Mouse (Mus musculus): ENCODE data around the gene Fgfr3.

Fgfr3 gene

DNA sequence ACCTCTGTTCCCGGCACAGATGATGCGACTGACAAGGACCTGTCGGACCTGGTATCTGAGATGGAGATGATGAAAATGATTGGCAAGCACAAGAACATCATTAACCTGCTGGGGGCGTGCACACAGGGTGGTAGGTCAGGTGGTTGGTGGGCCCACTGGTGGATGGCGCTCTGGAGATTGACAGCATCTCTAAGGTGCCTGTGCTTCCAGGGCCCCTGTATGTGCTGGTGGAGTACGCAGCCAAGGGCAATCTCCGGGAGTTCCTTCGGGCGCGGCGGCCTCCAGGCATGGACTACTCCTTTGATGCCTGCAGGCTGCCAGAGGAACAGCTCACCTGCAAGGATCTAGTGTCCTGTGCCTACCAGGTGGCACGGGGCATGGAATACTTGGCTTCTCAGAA, 12.4 kb downstream of the Fgfr3 start:
- no peak for DNase-seq

- DNase-seq = no peak
These were observed 14.1 kb downstream of the Fgfr3 start for GRCm38 (mm10) chr5:33735412-33736092.

DNA sequence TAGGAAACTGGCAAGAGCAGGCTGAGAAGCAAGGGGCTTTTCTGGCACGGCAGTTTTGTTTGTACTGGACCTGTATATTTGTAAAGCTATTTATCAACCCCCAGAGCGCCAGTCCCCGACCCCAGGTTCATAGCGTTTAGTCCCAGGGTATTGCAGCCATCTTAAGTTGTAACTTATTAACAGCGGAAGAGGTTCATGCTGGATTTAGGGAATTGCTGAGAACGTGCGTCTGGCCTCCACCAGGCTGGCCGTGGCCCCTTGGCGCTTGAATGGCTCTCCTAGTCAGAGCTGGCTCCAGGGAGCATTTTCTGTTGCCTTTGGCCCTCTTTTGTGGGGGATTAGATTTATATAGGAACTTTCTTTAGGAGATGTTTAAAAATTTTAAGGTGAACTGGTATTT, 14.8 kb downstream of the Fgfr3 start:
- DNase-seq = no peak

DNA sequence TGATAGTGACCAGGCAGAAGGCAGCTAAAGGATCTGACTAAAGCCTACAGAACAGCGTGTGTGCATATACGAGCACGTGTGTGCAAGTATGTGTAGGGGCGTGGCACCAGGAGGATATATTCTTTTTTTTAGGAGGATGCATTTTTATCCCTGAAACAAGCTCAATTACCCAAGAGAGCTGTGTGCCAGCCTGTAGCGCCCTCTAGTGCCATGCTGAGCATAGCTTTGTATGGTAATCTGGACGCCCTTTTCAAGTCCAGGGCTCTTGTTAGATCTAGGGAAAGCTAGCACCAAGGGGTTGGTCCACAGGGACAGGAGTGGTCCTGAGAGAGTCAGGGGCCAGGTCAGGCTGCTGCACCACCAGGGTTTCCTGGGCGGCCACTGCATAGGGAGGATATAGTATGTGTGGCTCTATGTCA, 16.4 kb downstream of the Fgfr3 start:
- DNase-seq = peak; percentile 67

- DNase-seq = no peak
These were observed 16.9 kb downstream of the Fgfr3 start for GRCm38 (mm10) chr5:33738341-33738740.

DNA sequence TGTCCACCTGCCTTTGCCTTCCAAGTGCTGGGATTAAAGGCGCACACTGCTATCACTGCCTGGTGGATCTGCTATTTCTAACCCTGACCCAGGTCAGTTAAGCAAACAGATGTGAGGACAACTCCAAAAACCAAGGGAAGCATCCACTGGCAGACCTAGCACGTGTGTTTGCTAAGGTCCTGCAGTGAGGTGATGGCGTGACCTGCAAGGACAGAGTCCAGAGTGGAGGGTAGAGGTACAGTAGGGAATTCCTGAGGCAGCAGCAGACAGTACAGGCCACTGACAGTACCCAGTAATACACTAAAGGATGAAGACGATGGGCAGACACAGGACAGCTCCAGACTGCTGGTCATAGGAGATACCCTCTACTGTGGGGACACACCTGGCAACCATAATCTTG, 19.1 kb downstream of the Fgfr3 start:
- DNase-seq = no peak

DNA sequence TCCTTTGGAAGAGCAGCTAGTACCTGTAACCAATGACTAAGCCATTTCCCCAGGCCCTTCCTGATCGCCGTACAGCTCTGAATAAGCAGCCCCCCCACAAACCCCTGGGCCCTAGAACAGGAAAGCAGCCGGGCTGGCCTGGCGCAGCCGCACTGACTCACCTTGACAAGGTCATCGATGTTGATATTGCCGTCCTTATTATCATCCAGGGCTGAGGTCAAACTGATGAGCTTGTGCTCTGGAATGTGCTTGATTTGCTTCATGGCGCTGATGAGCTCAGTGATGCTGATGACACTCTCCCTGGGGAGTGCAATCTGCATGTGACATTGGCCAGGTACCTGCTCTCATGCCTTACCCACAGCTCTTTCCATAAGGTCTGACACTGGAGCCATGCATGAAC, 22.0 kb downstream of the Fgfr3 start:
- DNase-seq = no peak

GRCm38 (mm10) chr5:33777195-33777594, 55.7 kb downstream of the Fgfr3 start:
- no peak for DNase-seq

DNA sequence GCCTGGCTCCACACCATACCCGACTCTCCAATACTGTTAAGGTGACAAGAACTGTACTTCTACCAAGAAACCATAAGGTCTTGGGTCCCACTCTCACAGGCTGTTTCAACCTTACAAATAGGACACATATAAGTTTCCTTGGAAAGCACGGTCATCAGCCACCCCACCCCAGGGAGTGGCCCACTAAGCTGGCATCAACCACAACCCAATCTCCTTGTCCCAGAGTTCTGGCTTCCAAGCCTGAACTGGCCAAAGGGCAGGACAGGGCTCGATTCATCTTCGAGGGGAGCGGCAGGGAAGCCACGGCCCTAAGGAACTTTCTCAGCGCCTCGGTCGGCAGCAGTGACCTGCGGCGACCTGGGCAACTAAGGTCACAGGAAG, 60.5 kb downstream of the Fgfr3 start:
- DNase-seq = no peak

GRCm38 (mm10) chr5:33782345-33782998, 61.0 kb downstream of the Fgfr3 start, which contains the start of gene Letm1:
Gene Letm1 (minus strand): TSS chr5:33782817.
- peak; percentile 96 for DNase-seq

- DNase-seq = no peak
These were observed 61.5 kb downstream of the Fgfr3 start for GRCm38 (mm10) chr5:33782999-33783390.

Measured in right cerebral cortex, postnatal 25 days (tissue).